Mouse (Mus musculus): ENCODE data around the gene Btrc. TPM values are rescaled to one million over a fixed set of nuclear protein-coding genes. Genes with fewer than 3 reads are reported as not detected.
A peak's percentile ranks its signal among the peaks of the same experiment; 100 is the strongest.

Gene Btrc
- polyA plus RNA-seq, 1 experiment: 11.9 TPM

DNA sequence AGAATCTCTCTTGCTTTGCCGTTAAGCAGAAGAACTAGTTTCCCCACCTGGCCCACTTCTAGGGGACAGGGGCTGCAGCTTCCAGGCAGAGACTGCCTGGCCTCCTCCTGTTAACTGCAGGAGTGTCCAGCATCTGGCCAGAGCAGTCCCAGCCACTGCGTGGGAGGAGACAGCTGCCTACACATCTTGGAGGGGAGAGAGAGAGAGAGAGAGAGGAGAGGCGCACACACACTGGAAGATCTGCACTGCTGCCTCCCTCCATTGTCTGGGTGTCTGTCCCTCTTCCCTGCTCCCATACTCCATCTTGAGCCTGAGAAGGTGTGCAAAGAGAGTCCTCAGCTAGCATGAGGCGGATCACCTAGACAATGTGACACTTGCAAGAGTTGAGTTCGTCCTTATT is 165.8 kb downstream of the Btrc start:
- H3K79me2 ChIP-seq (ENCODE audit: control insufficient read depth, insufficient read depth): no peaks in the 10 kb centered on the region
- no peak overlapping the region for H3K4me3 ChIP-seq (ENCODE audit: insufficient read depth, poor library complexity, severe bottlenecking)
- no peak for TF ChIP-seq USF1 (IDR thresholded peaks at IDR 0.05; ENCODE audit: low read depth)
- no peak for TF ChIP-seq FOSL1 (IDR thresholded peaks at IDR 0.05; ENCODE audit: insufficient read depth, low read length, poor library complexity, severe bottlenecking)
- TF ChIP-seq MYOG (IDR thresholded peaks at IDR 0.05; ENCODE audit: control insufficient read depth, extremely low read depth, insufficient read length): no peak
- no peak for TF ChIP-seq CTCF (IDR thresholded peaks at IDR 0.05; ENCODE audit: control insufficient read depth, insufficient read depth, insufficient read length)
- no peak for TF ChIP-seq MAX (IDR thresholded peaks at IDR 0.05)
- no peak for TF ChIP-seq MYOD1 (IDR thresholded peaks at IDR 0.05; ENCODE audit: control insufficient read depth, insufficient read length, low read depth)
- no peak for TF ChIP-seq CEBPB (IDR thresholded peaks at IDR 0.05; ENCODE audit: low read depth)
- H3ac ChIP-seq (ENCODE audit: control insufficient read depth, insufficient read length, low read depth): no peak overlapping the region
- H3K36me3 ChIP-seq (ENCODE audit: control insufficient read depth, insufficient read depth): no peaks in the 10 kb centered on the region
- H3K27me3 ChIP-seq (ENCODE audit: control insufficient read depth, insufficient read depth, insufficient read length): no peaks in the 10 kb centered on the region
- no peaks in the 10 kb centered on the region for H3K79me3 ChIP-seq (ENCODE audit: low read depth)

DNA sequence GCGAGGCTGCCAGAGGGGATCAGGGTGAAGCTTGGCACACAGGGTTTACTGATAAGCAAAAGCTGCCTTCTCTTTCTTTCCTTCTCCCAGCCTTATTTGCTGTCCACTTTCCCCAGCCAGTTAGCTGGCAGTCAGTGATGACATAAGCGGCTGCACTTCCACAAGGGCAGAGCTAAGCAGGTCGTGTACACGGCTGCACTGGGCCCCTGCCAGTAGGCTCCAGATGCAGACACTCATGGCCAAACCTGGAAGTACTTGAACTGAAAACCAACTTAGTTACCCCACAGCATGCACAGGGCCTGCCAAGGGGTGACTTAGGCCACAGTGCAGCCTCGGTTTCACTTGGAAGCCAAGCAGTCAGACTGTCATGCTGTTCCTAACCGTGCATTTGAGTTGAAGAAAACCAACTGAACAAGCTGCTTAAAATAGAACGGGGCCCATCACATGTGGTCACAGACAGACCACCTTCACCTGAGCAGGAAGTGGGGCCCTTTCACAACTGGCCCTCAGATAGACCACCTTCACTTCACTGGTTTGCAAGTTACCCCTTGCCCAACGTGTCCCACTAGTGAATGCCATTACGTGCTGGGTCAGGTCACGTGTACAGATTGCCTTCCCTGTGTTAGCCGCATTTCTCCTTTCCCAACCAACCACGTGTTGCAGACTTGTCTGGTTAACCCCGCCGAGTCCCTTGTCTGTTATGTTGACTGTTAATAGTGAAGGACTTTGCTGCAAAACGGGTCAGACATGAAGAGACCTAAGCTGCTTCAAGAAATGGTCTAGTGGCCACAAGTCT is 166.9 kb downstream of the Btrc start:
- no peak overlapping the region for H3ac ChIP-seq (ENCODE audit: control insufficient read depth, insufficient read length, low read depth)
- no peaks in the 10 kb centered on the region for H3K36me3 ChIP-seq (ENCODE audit: control insufficient read depth, insufficient read depth)
- H3K79me3 ChIP-seq (ENCODE audit: low read depth): no peaks in the 10 kb centered on the region
- H3K27me3 ChIP-seq (ENCODE audit: control insufficient read depth, insufficient read depth, insufficient read length): no peaks in the 10 kb centered on the region
- TF ChIP-seq MYOD1 (IDR thresholded peaks at IDR 0.05; ENCODE audit: control insufficient read depth, insufficient read length, low read depth): no peak
- no peak for TF ChIP-seq CTCF (IDR thresholded peaks at IDR 0.05; ENCODE audit: control insufficient read depth, insufficient read depth, insufficient read length)
- TF ChIP-seq CEBPB (IDR thresholded peaks at IDR 0.05; ENCODE audit: low read depth): no peak
- no peak for TF ChIP-seq MYOG (IDR thresholded peaks at IDR 0.05; ENCODE audit: control insufficient read depth, extremely low read depth, insufficient read length)
- no peak for TF ChIP-seq FOSL1 (IDR thresholded peaks at IDR 0.05; ENCODE audit: insufficient read depth, low read length, poor library complexity, severe bottlenecking)
- no peak for TF ChIP-seq MAX (IDR thresholded peaks at IDR 0.05)
- no peak for TF ChIP-seq USF1 (IDR thresholded peaks at IDR 0.05; ENCODE audit: low read depth)
- H3K4me3 ChIP-seq (ENCODE audit: insufficient read depth, poor library complexity, severe bottlenecking): no peak overlapping the region
- no peaks in the 10 kb centered on the region for H3K79me2 ChIP-seq (ENCODE audit: control insufficient read depth, insufficient read depth)

GRCm38 (mm10) chr19:45531554-45531953 is 168.0 kb downstream of the Btrc start:
- H3K79me2 ChIP-seq (ENCODE audit: control insufficient read depth, insufficient read depth): no peaks in the 10 kb centered on the region
- H3K79me3 ChIP-seq (ENCODE audit: low read depth): no peaks in the 10 kb centered on the region
- H3ac ChIP-seq (ENCODE audit: control insufficient read depth, insufficient read length, low read depth): no peak overlapping the region
- H3K4me3 ChIP-seq (ENCODE audit: insufficient read depth, poor library complexity, severe bottlenecking): no peak overlapping the region
- H3K27me3 ChIP-seq (ENCODE audit: control insufficient read depth, insufficient read depth, insufficient read length): peaks cover 4% of the 10 kb centered on the region
- TF ChIP-seq MYOD1 (IDR thresholded peaks at IDR 0.05; ENCODE audit: control insufficient read depth, insufficient read length, low read depth) (no peak), CEBPB (IDR thresholded peaks at IDR 0.05; ENCODE audit: low read depth) (no peak), CTCF (IDR thresholded peaks at IDR 0.05; ENCODE audit: control insufficient read depth, insufficient read depth, insufficient read length) (no peak), USF1 (IDR thresholded peaks at IDR 0.05; ENCODE audit: low read depth) (no peak), FOSL1 (IDR thresholded peaks at IDR 0.05; ENCODE audit: insufficient read depth, low read length, poor library complexity, severe bottlenecking) (no peak), MYOG (IDR thresholded peaks at IDR 0.05; ENCODE audit: control insufficient read depth, extremely low read depth, insufficient read length) (no peak), MAX (IDR thresholded peaks at IDR 0.05) (no peak)
- no peaks in the 10 kb centered on the region for H3K36me3 ChIP-seq (ENCODE audit: control insufficient read depth, insufficient read depth)

DNA sequence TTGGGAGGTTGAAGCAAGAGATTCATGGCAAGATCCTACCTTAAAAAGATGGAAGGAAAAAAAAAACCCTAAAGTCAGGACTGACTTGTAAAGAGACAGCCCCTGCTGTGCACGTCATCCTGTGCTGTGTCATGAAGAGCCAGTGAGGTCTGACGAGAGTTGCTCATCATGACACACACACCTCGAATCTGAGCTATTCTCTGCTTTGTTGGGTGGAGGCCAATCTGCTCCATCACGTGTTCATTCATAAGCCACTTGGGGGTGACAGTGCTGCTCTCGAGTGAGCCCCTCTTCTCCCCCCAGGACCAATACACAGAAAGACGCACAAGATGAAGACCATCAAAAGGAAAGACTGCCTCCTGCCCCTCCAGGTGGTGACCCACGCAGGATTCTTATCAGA is 170.1 kb downstream of the Btrc start:
- H3K79me3 ChIP-seq (ENCODE audit: low read depth): no peaks in the 10 kb centered on the region
- no peaks in the 10 kb centered on the region for H3K36me3 ChIP-seq (ENCODE audit: control insufficient read depth, insufficient read depth)
- H3K27me3 ChIP-seq (ENCODE audit: control insufficient read depth, insufficient read depth, insufficient read length): peaks cover 4% of the 10 kb centered on the region
- TF ChIP-seq CTCF (IDR thresholded peaks at IDR 0.05; ENCODE audit: control insufficient read depth, insufficient read depth, insufficient read length) (no peak), MYOD1 (IDR thresholded peaks at IDR 0.05; ENCODE audit: control insufficient read depth, insufficient read length, low read depth) (no peak), USF1 (IDR thresholded peaks at IDR 0.05; ENCODE audit: low read depth) (peak; percentile 73), MAX (IDR thresholded peaks at IDR 0.05) (no peak)
- H3K4me3 ChIP-seq (ENCODE audit: insufficient read depth, poor library complexity, severe bottlenecking): no peak overlapping the region
- H3K79me2 ChIP-seq (ENCODE audit: control insufficient read depth, insufficient read depth): no peaks in the 10 kb centered on the region
- H3ac ChIP-seq (ENCODE audit: control insufficient read depth, insufficient read length, low read depth): no peak overlapping the region

- Histone ChIP-seq H3K79me2 (ENCODE audit: control insufficient read depth, insufficient read depth) (no peaks in the 10 kb centered on the region), H3K27me3 (ENCODE audit: control insufficient read depth, insufficient read depth, insufficient read length) (peaks cover 4% of the 10 kb centered on the region), H3K79me3 (ENCODE audit: low read depth) (no peaks in the 10 kb centered on the region), H3ac (ENCODE audit: control insufficient read depth, insufficient read length, low read depth) (no peak overlapping the region), H3K36me3 (ENCODE audit: control insufficient read depth, insufficient read depth) (no peaks in the 10 kb centered on the region), H3K4me3 (ENCODE audit: insufficient read depth, poor library complexity, severe bottlenecking) (no peak overlapping the region)
- TF ChIP-seq CEBPB (IDR thresholded peaks at IDR 0.05; ENCODE audit: low read depth): no peak
- TF ChIP-seq FOSL1 (IDR thresholded peaks at IDR 0.05; ENCODE audit: insufficient read depth, low read length, poor library complexity, severe bottlenecking): no peak
- TF ChIP-seq USF1 (IDR thresholded peaks at IDR 0.05; ENCODE audit: low read depth): no peak
- TF ChIP-seq MAX (IDR thresholded peaks at IDR 0.05): no peak
- no peak for TF ChIP-seq CTCF (IDR thresholded peaks at IDR 0.05; ENCODE audit: control insufficient read depth, insufficient read depth, insufficient read length)
- no peak for TF ChIP-seq MYOG (IDR thresholded peaks at IDR 0.05; ENCODE audit: control insufficient read depth, extremely low read depth, insufficient read length)
- TF ChIP-seq MYOD1 (IDR thresholded peaks at IDR 0.05; ENCODE audit: control insufficient read depth, insufficient read length, low read depth): no peak
These were observed 171.7 kb downstream of the Btrc start for GRCm38 (mm10) chr19:45535214-45535735.

Measured in C2C12 (cell line).